Mouse (Mus musculus) erythroblast, embryonic 14.5 days (primary cell): ENCODE results near the gene Nfu1.

ENCODE experiments used
- GATA1 ChIP-seq: IDR thresholded peaks from 2 replicates; pipeline ENCODE4 v1.6.1; 2012; ENCODE audit warnings: low read length, inconsistent platforms, mixed read lengths
- TAL1 ChIP-seq: IDR thresholded peaks from 3 replicates; pipeline ENCODE4 v1.6.1; 2012; ENCODE audit warnings: low read length, inconsistent platforms, mixed read lengths

DNA sequence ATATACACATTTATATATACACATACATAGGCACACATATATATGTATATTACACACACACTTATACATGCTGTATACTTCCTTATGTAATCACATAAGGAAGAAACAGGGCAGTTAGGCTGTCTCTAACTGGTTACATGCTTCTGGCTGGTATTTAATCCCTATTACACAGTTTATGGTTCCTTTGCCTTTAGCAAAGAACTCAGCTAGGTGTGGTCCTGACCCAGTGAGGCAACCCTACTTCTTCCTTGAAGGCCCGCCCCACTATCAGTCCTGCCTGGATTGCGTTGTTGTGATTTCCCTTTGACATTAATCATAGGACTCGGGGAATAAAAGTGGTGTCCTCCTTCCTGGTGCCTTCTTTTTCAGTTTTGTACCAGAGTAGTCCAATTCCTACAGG is 25.4 kb downstream of the Nfu1 start:
- TF ChIP-seq TAL1 (no peak), GATA1 (no peak)
